Mouse (Mus musculus): ENCODE measurements around the gene Stard8.

GRCm38 (mm10) chrX:98964513-98964912 is 38.5 kb upstream of the Stard8 start:
- no peak for TF ChIP-seq HCFC1 (IDR thresholded peaks at IDR 0.05; ENCODE audit: borderline replicate concordance, insufficient read depth, low read length)
- TF ChIP-seq CHD2 (IDR thresholded peaks at IDR 0.05; ENCODE audit: low read depth, low read length) = no peak

Data from ES-E14 (cell line).